8 mouse cellular contexts compared by ENCODE assay signal in the genomic region with DNA sequence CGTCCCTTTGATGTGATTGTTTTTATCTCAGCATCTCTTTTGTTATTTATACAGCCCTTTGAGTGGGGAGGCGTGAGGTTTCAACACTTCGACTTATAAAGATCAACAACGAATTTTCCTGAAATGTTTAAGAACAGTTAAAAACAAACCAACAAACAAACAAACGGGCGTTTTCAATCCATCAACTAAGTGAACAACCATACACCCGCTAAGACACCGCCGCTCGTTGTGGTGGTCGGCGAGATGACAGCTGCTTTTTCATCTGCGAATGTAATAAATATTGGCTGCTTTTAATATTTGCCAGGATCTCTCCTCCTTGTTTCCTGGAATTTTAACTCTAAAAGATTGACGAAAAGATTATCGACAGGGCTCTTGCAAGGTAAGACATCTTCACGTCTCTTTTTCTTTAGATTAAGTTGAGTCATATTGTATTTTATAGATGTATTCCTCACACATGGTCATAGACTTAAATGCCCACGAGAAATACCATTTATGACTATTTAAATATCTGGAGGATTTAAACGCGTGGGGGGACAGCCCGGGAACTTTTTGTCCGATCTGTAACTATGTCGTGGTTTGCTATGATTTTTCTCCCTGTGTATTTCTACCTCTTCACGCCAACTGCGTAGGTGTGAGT. TPM values are rescaled to one million over a fixed set of nuclear protein-coding genes. Genes with fewer than 3 reads are reported as not detected.
DNase-seq lines count a peak whose midpoint lies in the region; ATAC-seq lines count a peak whose summit lies in the region.

No protein-coding gene starts in this region.

- peak overlapping the region; percentile 37 for H3K4me3 ChIP-seq in kidney, embryonic 15.5 days (replicated peaks)
- H3K4me3 ChIP-seq in embryonic facial prominence, embryonic 14.5 days (ENCODE audit: low read depth, low read length) = peak overlapping the region; percentile 39
- H3K4me3 ChIP-seq in hindbrain, embryonic 13.5 days = peak overlapping the region; percentile 70
- H3K4me3 ChIP-seq in midbrain, embryonic 15.5 days = peak overlapping the region; percentile 50

- ATAC-seq in kidney, embryonic 15.5 days (replicated peaks; ENCODE audit: low FRiP score) = no peak
- ATAC-seq in embryonic facial prominence, embryonic 14.5 days (ENCODE audit: low read depth) = no peak
- ATAC-seq in hindbrain, embryonic 13.5 days (ENCODE audit: low FRiP score) = no peak
- ATAC-seq in midbrain, embryonic 15.5 days (replicated peaks) = no peak

- 3% methylated on average over 24 of the region's 24 CpGs for WGBS in kidney, embryonic 15.5 days
- 4% methylated on average over 24 of the region's 24 CpGs for WGBS in embryonic facial prominence, embryonic 14.5 days
- 3% methylated on average over 24 of the region's 24 CpGs for WGBS in hindbrain, embryonic 13.5 days
- 2% methylated on average over 24 of the region's 24 CpGs for WGBS in midbrain, embryonic 15.5 days

- H3K9ac ChIP-seq in kidney, embryonic 15.5 days = no peak overlapping the region
- peak overlapping the region; percentile 58 for H3K9ac ChIP-seq in embryonic facial prominence, embryonic 14.5 days (ENCODE audit: low read depth, low read length)
- H3K9ac ChIP-seq in hindbrain, embryonic 13.5 days = peak overlapping the region; percentile 98
- H3K9ac ChIP-seq in midbrain, embryonic 15.5 days = peak overlapping the region; percentile 72

- H3K27me3 ChIP-seq in kidney, embryonic 15.5 days = peaks cover 82% of the 10 kb centered on the region
- peaks cover 71% of the 10 kb centered on the region for H3K27me3 ChIP-seq in embryonic facial prominence, embryonic 14.5 days (replicated peaks; ENCODE audit: control insufficient read depth, insufficient read depth, low read length)
- peaks cover 16% of the 10 kb centered on the region for H3K27me3 ChIP-seq in hindbrain, embryonic 13.5 days
- peaks cover 5% of the 10 kb centered on the region; the same call in 1 of the 2 replicates for H3K27me3 ChIP-seq in midbrain, embryonic 15.5 days (replicated peaks)

- H3K9me3 ChIP-seq in kidney, embryonic 15.5 days (replicated peaks) = no peaks in the 10 kb centered on the region
- H3K9me3 ChIP-seq in embryonic facial prominence, embryonic 14.5 days (ENCODE audit: control insufficient read depth, low read length) = no peaks in the 10 kb centered on the region
- H3K9me3 ChIP-seq in hindbrain, embryonic 13.5 days = no peaks in the 10 kb centered on the region
- H3K9me3 ChIP-seq in midbrain, embryonic 15.5 days = no peaks in the 10 kb centered on the region

- DNase-seq in kidney, adult 11 months = no peak
- DNase-seq in embryonic facial prominence, embryonic 14.5 days (ENCODE audit: low spot score) = no peak
- DNase-seq in urinary bladder, postnatal 10 days (ENCODE audit: low spot score) = no peak
- DNase-seq in kidney, adult 18-20 months = no peak
- no peak for DNase-seq in frontal cortex, adult 2 months (ENCODE audit: extremely low spot score in 1 of 2, low spot score in 1 of 2)

- no peak overlapping the region for H3K4me2 ChIP-seq in kidney, embryonic 15.5 days
- peak overlapping the region; percentile 63; the same call in 1 of the 2 replicates for H3K4me2 ChIP-seq in embryonic facial prominence, embryonic 14.5 days (ENCODE audit: low read depth, low read length)
- H3K4me2 ChIP-seq in hindbrain, embryonic 13.5 days = peak overlapping the region; percentile 77
- H3K4me2 ChIP-seq in midbrain, embryonic 15.5 days = peak overlapping the region; percentile 69

- peaks cover 21% of the 10 kb centered on the region for H3K4me1 ChIP-seq in kidney, embryonic 15.5 days
- peaks cover 18% of the 10 kb centered on the region for H3K4me1 ChIP-seq in embryonic facial prominence, embryonic 14.5 days (ENCODE audit: control insufficient read depth, insufficient read depth, low read length)
- peaks cover 35% of the 10 kb centered on the region for H3K4me1 ChIP-seq in hindbrain, embryonic 13.5 days (replicated peaks)
- H3K4me1 ChIP-seq in midbrain, embryonic 15.5 days = peaks cover 20% of the 10 kb centered on the region

- H3K36me3 ChIP-seq in kidney, embryonic 15.5 days = no peaks in the 10 kb centered on the region
- no peaks in the 10 kb centered on the region for H3K36me3 ChIP-seq in embryonic facial prominence, embryonic 14.5 days (ENCODE audit: control insufficient read depth, insufficient read depth, low read length)
- no peaks in the 10 kb centered on the region for H3K36me3 ChIP-seq in hindbrain, embryonic 13.5 days
- no peaks in the 10 kb centered on the region for H3K36me3 ChIP-seq in midbrain, embryonic 15.5 days (replicated peaks)

- no peak overlapping the region for H3K27ac ChIP-seq in kidney, embryonic 15.5 days
- H3K27ac ChIP-seq in embryonic facial prominence, embryonic 14.5 days (replicated peaks; ENCODE audit: low read depth, low read length) = peak overlapping the region; percentile 65; the same call in 1 of the 2 replicates
- peak overlapping the region; percentile 100 for H3K27ac ChIP-seq in hindbrain, embryonic 13.5 days
- H3K27ac ChIP-seq in midbrain, embryonic 15.5 days = peak overlapping the region; percentile 93

RNA-seq across cellular contexts. Expression of a gene that starts 0.9 kb away (rescaled TPM):
- not detected in 2 replicates for polyA plus RNA-seq in kidney, embryonic 15.5 days (2015; fragmentation: Nextera tagmentation; extraction: Ambion mirVana)
- 3.0 and 3.8 TPM in 2 replicates for polyA plus RNA-seq in embryonic facial prominence, embryonic 14.5 days (2014; fragmentation: Nextera tagmentation; extraction: Ambion mirVana)
- 80.8 and 99.8 TPM in 2 replicates for polyA plus RNA-seq in hindbrain, embryonic 13.5 days (2015; fragmentation: Nextera tagmentation; extraction: Ambion mirVana)
- 38.8 and 44.3 TPM in 2 replicates for polyA plus RNA-seq in midbrain, embryonic 15.5 days (2015; fragmentation: Nextera tagmentation; extraction: Ambion mirVana)
- polyA plus RNA-seq in frontal cortex, adult 2 months (2012; rRNA removed) = 0.32 and 0.42 TPM in 2 replicates
